Mouse (Mus musculus) heart, adult 2 months (tissue): ENCODE results near the gene Yju2.

ENCODE experiments used
- CTCF ChIP-seq: fragments of 200-600 bp; IDR thresholded peaks from 2 replicates; pipeline ENCODE4 v1.8.1; 2022; ENCODE audit warnings: antibody characterized with exemption, mild to moderate bottlenecking, moderate library complexity
- POLR2A ChIP-seq: fragments of 200-500 bp; IDR thresholded peaks from 2 replicates; pipeline ENCODE4 v1.6.1; 2011; ENCODE audit warnings: mild to moderate bottlenecking, low read depth, low read length, control low read depth; ENCODE audit not compliant: insufficient read depth

DNA sequence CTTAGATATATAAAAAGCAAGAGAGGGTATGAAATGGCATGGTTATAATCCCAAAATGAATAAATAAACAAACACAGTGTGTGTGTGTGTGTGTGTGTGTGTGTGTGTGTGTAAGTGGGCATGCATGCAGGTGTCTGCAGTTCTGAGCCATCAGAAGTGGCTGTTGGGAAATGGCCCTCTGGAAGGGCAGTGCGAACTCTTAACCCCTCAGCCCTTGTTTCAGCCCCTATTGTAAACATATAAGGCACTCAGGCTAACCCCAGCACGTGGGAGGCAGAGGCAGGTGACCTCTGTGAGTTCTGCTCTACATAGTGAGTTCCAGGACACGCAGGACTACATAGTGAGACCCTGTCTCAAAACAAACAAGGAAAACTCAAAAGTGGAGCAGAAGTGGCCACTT lies 18.4 kb downstream of the Yju2 start:
- TF ChIP-seq CTCF: no peak
- TF ChIP-seq POLR2A: no peak
